Mouse (Mus musculus): Measurements from ENCODE around the gene Grifin. TPM values are rescaled to one million over a fixed set of nuclear protein-coding genes. Genes with fewer than 3 reads are reported as not detected.

The Grifin gene
- polyA plus RNA-seq, 1 experiment: 0.77 TPM

DNA sequence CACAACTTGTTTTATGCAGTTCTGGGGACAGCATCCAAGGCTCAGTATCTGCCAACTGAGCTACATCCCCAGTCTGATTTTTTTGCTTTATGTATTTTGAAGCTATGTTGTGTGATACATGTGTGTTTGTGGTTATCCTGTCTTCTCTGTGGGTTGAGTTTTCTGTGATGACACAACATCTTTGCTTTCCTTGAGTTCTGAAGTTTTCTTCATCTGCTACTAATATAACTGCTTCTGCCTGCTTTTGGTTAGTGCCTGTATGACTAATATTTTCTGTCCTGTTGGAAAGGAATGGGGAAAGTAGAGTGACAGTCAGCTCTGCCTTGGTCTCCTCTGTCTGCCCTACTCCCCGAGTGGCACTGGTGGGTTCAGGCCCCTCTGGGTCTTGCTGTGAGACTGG is 43.7 kb downstream of the Grifin start:
- peaks cover 85% of the 10 kb centered on the region for H3K4me1 ChIP-seq
- peak overlapping the region; percentile 42 for H3K4me3 ChIP-seq (replicated peaks)
- TF ChIP-seq GATA1 (IDR thresholded peaks at IDR 0.05; ENCODE audit: borderline replicate concordance, low read length) (no peak), FLI1 (IDR thresholded peaks at IDR 0.05; ENCODE audit: low read length) (no peak)
- H3K27me3 ChIP-seq (replicated peaks): no peaks in the 10 kb centered on the region
- peaks cover 87% of the 10 kb centered on the region for H3K36me3 ChIP-seq (replicated peaks; ENCODE audit: low read length)
- H3K9me3 ChIP-seq: no peaks in the 10 kb centered on the region

DNA sequence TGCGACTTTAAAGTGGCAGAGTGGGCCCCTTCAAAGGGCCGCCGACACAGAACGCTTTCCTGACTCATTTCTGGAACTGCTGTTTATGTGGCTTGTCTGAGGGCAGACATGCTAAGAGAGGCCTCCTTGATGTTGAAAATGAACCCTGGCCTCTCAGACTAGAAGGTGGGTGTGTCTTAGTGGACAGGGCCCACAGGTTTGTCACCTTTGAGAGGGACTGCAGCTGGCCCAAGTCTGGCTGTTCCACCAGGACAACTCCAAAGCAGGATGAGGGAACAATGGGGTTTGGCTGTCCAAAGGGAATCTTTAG is 47.0 kb downstream of the Grifin start:
- no peaks in the 10 kb centered on the region for H3K9me3 ChIP-seq
- H3K36me3 ChIP-seq (replicated peaks; ENCODE audit: low read length): peaks cover 82% of the 10 kb centered on the region
- H3K4me1 ChIP-seq: peaks cover 96% of the 10 kb centered on the region
- H3K4me3 ChIP-seq (replicated peaks): peak overlapping the region; percentile 55
- no peaks in the 10 kb centered on the region for H3K27me3 ChIP-seq (replicated peaks)
- TF ChIP-seq GATA1 (IDR thresholded peaks at IDR 0.05; ENCODE audit: borderline replicate concordance, low read length): no peak
- no peak for TF ChIP-seq FLI1 (IDR thresholded peaks at IDR 0.05; ENCODE audit: low read length)

DNA sequence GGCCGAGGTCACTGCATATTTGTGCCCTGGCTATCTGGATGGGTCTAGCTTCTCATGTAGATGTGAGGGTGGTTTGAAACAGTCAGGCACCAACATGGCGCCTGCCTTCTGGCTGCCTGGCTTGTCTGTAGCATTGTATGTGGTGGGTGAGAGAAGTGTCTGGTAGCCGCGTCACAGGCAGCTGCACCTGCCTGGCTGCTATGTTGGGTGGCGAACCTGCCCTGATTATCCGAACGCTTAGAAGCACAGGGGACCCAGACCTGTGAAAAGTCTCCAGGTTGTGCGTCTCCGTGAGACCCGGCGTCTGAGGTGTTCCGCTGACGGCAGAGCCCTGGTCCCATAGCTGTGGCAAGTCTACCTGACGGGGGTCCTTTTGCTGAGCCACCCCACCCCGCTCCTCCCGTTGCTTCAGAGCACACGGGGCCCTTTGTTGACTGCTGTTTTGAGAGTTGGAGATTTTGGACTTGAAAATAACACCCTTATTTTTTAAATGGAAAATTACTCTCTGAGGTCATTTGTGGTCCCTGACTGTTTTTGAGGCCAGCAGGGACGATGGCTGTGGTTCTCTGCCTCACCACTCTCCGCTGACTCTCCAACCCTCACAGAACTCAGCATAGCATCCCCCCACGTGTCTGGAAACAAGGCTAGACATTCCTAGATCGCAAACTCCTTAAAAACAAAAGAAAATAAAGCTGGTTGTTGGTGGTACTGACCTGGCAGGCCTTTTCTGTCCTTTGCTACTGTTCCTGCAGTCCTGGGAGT is 47.5 kb downstream of the Grifin start:
- H3K4me3 ChIP-seq (replicated peaks): peak overlapping the region; percentile 76
- peaks cover 96% of the 10 kb centered on the region for H3K4me1 ChIP-seq
- H3K27me3 ChIP-seq (replicated peaks): no peaks in the 10 kb centered on the region
- no peak for TF ChIP-seq FLI1 (IDR thresholded peaks at IDR 0.05; ENCODE audit: low read length)
- TF ChIP-seq GATA1 (IDR thresholded peaks at IDR 0.05; ENCODE audit: borderline replicate concordance, low read length): no peak
- H3K36me3 ChIP-seq (replicated peaks; ENCODE audit: low read length): peaks cover 82% of the 10 kb centered on the region
- no peaks in the 10 kb centered on the region for H3K9me3 ChIP-seq

DNA sequence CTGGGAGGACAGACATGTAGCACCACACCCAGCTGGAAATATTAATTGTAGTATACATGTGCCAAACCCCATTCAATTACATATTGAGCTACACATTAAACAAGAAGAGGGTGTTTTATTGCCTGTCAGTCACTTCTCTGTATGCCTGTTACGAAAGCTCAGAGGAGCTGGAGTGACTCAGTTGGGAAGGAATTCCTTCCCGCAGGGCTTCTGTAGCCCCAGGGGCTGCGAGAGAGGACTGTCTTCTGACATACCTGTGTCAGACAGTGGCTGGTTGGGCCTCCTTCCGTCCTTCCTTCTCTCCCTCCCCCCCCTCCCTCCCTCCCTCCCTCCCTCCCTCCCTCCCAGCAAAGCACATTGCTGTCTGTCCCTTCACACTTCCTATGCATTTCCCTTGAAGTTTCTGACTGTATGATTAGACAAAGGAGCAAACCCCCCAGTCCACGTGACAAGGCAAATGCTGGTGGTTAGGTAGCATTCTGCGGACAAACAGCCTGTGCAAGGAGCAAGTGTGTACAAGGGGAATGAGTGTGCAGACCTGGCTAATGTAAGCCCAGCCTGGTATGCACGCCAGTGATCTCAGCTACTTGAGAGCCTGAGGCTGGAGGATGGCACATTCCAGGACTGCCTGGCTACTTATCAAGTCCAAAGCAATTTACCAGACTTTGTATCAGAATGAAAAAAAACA is 49.9 kb downstream of the Grifin start:
- H3K9me3 ChIP-seq: no peaks in the 10 kb centered on the region
- H3K4me3 ChIP-seq (replicated peaks): peak overlapping the region; percentile 86
- H3K4me1 ChIP-seq: peaks cover 98% of the 10 kb centered on the region
- TF ChIP-seq FLI1 (IDR thresholded peaks at IDR 0.05; ENCODE audit: low read length): no peak
- no peak for TF ChIP-seq GATA1 (IDR thresholded peaks at IDR 0.05; ENCODE audit: borderline replicate concordance, low read length)
- no peaks in the 10 kb centered on the region for H3K27me3 ChIP-seq (replicated peaks)
- peaks cover 84% of the 10 kb centered on the region for H3K36me3 ChIP-seq (replicated peaks; ENCODE audit: low read length)

DNA sequence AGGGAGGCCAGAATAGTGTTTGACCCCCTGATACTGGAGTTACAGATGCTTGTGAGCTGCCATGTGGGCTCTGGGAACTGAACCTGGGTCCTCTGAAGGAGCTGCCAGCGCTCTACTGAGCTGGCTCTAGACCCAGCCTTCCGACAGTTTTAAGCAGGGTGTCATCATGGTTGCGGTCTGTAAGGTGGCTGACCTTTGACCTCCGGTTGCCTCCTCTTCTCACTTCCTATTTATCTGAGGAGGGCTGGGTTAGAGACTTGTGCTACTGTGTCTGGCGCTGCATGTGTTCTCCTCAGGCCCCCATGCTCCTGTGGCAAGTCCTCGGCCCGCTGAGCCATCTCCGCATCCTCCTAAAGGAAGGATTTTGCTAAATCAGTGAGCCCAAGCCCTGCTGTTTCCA is 51.0 kb downstream of the Grifin start:
- H3K4me3 ChIP-seq (replicated peaks): peak overlapping the region; percentile 64

More for the DNA sequence above, 51.0 kb downstream of the Grifin start:
- Histone ChIP-seq H3K36me3 (replicated peaks; ENCODE audit: low read length) (peaks cover 85% of the 10 kb centered on the region), H3K9me3 (no peaks in the 10 kb centered on the region), H3K27me3 (replicated peaks) (no peaks in the 10 kb centered on the region), H3K4me1 (peaks cover 100% of the 10 kb centered on the region)
- TF ChIP-seq GATA1 (IDR thresholded peaks at IDR 0.05; ENCODE audit: borderline replicate concordance, low read length): no peak
- no peak for TF ChIP-seq FLI1 (IDR thresholded peaks at IDR 0.05; ENCODE audit: low read length)

Other genes with a start within 250 kb of the Grifin start
- 10.3 and 23.3 TPM in 2 replicates for gene Mad1l1, start 243.5 kb downstream of the Grifin start, polyA plus RNA-seq (2012; ENCODE audit: insufficient read depth, low replicate concordance)
- gene Nudt1, start 243.4 kb downstream of the Grifin start, polyA plus RNA-seq (2012; ENCODE audit: insufficient read depth, low replicate concordance): 21.0 TPM in 1 of 2 replicates, not detected in the other
- gene Mrm2, start 233.2 kb downstream of the Grifin start, polyA plus RNA-seq (2012; ENCODE audit: insufficient read depth, low replicate concordance): 6.7 TPM in 1 of 2 replicates, not detected in the other
- gene Snx8, start 175.8 kb downstream of the Grifin start, polyA plus RNA-seq (2012; ENCODE audit: insufficient read depth, low replicate concordance): 7.2 and 17.8 TPM in 2 replicates
- 18.7 and 48.8 TPM in 2 replicates for gene Eif3b, start 145.7 kb downstream of the Grifin start, polyA plus RNA-seq (2012; ENCODE audit: insufficient read depth, low replicate concordance)
- gene Gm4869, start 119.4 kb downstream of the Grifin start, polyA plus RNA-seq (2012; ENCODE audit: insufficient read depth, low replicate concordance): 0.03 TPM in 1 of 2 replicates, not detected in the other
- gene Chst12, start 59.5 kb downstream of the Grifin start, polyA plus RNA-seq (2012; ENCODE audit: insufficient read depth, low replicate concordance): 145 and 281 TPM in 2 replicates
- 7.3 and 31.9 TPM in 2 replicates for gene Lfng, start 42.2 kb upstream of the Grifin start, polyA plus RNA-seq (2012; ENCODE audit: insufficient read depth, low replicate concordance)
- 302 and 455 TPM in 2 replicates for gene Ttyh3, start 84.0 kb upstream of the Grifin start, polyA plus RNA-seq (2012; ENCODE audit: insufficient read depth, low replicate concordance)
- gene Iqce, start 137.3 kb upstream of the Grifin start, polyA plus RNA-seq (2012; ENCODE audit: insufficient read depth, low replicate concordance): 4.5 and 4.7 TPM in 2 replicates
- 15.6 and 22.4 TPM in 2 replicates for gene Brat1, start 139.9 kb upstream of the Grifin start, polyA plus RNA-seq (2012; ENCODE audit: insufficient read depth, low replicate concordance)
- 4.5 TPM in 1 of 2 replicates, not detected in the other for gene Amz1, start 159.1 kb upstream of the Grifin start, polyA plus RNA-seq (2012; ENCODE audit: insufficient read depth, low replicate concordance)